Mouse (Mus musculus) hindbrain, postnatal 0 days (tissue): ENCODE measurements around the gene Sh3gl3. TPM values are rescaled to one million over a fixed set of nuclear protein-coding genes. Genes with fewer than 3 reads are reported as not detected.

Experiments used
- ATAC-seq: fragments of 200-750 bp; cut with Nextera tagmentation; 2 replicates; pipeline ENCODE4 v1.8.0; 2017; ENCODE audit warnings: mild to moderate bottlenecking, moderate TSS enrichment, moderate library complexity
- DNase-seq: peaks from one replicate; pipeline ENCODE4 v3.0.0-alpha.2; 2015; ENCODE audit warnings: low spot score
- H3K27ac ChIP-seq: fragments of 300-500 bp; sonication (generic); 2 replicates; pipeline ENCODE4 v1.5.1; 2014; ENCODE audit warnings: mild to moderate bottlenecking
- H3K27me3 ChIP-seq: fragments of 300-500 bp; sonication (generic); 2 replicates; pipeline ENCODE4 v1.6.1; 2014; ENCODE audit warnings: low read length, mixed read lengths; ENCODE audit not compliant: insufficient read depth
- H3K36me3 ChIP-seq: fragments of 300-500 bp; sonication (generic); 2 replicates; pipeline ENCODE4 v1.6.1; 2014; ENCODE audit warnings: low read length, mixed read lengths; ENCODE audit not compliant: insufficient read depth
- H3K4me1 ChIP-seq: fragments of 300-500 bp; sonication (generic); 2 replicates; pipeline ENCODE4 v1.6.1; 2014; ENCODE audit warnings: antibody characterized with exemption, low read length, mixed read lengths; ENCODE audit not compliant: insufficient read depth
- H3K4me2 ChIP-seq: fragments of 300-500 bp; sonication (generic); 2 replicates; pipeline ENCODE4 v1.6.1; 2014; ENCODE audit warnings: low read depth, mild to moderate bottlenecking, low read length, moderate library complexity, mixed read lengths
- H3K4me3 ChIP-seq: fragments of 300-500 bp; sonication (generic); 2 replicates; pipeline ENCODE4 v1.5.1; 2014; ENCODE audit warnings: low read length
- H3K9ac ChIP-seq: fragments of 300-500 bp; sonication (generic); replicated peaks from 2 replicates; pipeline ENCODE4 v1.6.1; 2014; ENCODE audit warnings: mild to moderate bottlenecking, low read length, moderate library complexity, mixed read lengths
- H3K9me3 ChIP-seq: fragments of 300-500 bp; sonication (generic); 2 replicates; pipeline ENCODE4 v1.6.1; 2016; ENCODE audit warnings: low read length, mixed read lengths
- CTCF ChIP-seq: IDR thresholded peaks from 2 replicates; pipeline ENCODE4 v1.5.1; 2016; ENCODE audit warnings: antibody characterized with exemption, control low read depth, low read depth
- WGBS: fragments of 180-500 bp; shearing (Covaris S2); extraction: QIAGEN DNeasy Blood & Tissue Kit; methylation state at CpG from one replicate; pipeline ENCODE4 v1.1.7; 2014; 5-methylcytosine and 5-hydroxymethylcytosine counted together
- polyA plus RNA-seq: library from polyadenylated mRNA; unstranded; fragments of >200 nt; fragmentation: Nextera tagmentation; extraction: Ambion mirVana; gene quantifications from 2 replicates; pipeline ENCODE4 v1.2.1, GENCODE M21; 2015
- total RNA-seq: library from RNA; depleted of rRNA; stranded (reverse); fragments of >200 nt; gene quantifications from 2 replicates; pipeline ENCODE4 v1.2.3, GENCODE M21; 2014; rRNA removed

The Sh3gl3 gene
- total and polyA plus RNA-seq, 2 experiments from 2014 or later = 35.8 to 77.5 TPM

GRCm38 (mm10) chr7:82349796-82350195 is 176.2 kb downstream of the Sh3gl3 start:
- no peak for DNase-seq
- TF ChIP-seq CTCF = no peak
- H3K4me3 ChIP-seq = no peak overlapping the region
- H3K9ac ChIP-seq = no peak overlapping the region
- no peak overlapping the region for H3K4me2 ChIP-seq
- no peaks in the 10 kb centered on the region for H3K36me3 ChIP-seq
- ATAC-seq = no peak
- H3K9me3 ChIP-seq = no peaks in the 10 kb centered on the region
- WGBS = 88% methylated on average over 7 of the region's 7 CpGs
- H3K27me3 ChIP-seq = no peaks in the 10 kb centered on the region
- H3K4me1 ChIP-seq = no peaks in the 10 kb centered on the region
- no peak overlapping the region for H3K27ac ChIP-seq

GRCm38 (mm10) chr7:82350421-82350820 is 176.8 kb downstream of the Sh3gl3 start:
- Histone ChIP-seq H3K9me3 (no peaks in the 10 kb centered on the region), H3K9ac (no peak overlapping the region), H3K4me3 (no peak overlapping the region), H3K4me2 (no peak overlapping the region), H3K4me1 (no peaks in the 10 kb centered on the region), H3K36me3 (no peaks in the 10 kb centered on the region), H3K27ac (no peak overlapping the region), H3K27me3 (no peaks in the 10 kb centered on the region)
- DNase-seq (no peak), ATAC-seq (no peak)
- no peak for TF ChIP-seq CTCF
- WGBS = 81% methylated on average over 3 of the region's 3 CpGs

Other genes starting within 250 kb of the Sh3gl3 start
- 85.2 and 91.3 TPM in 2 replicates for gene Hdgfl3, start 239.4 kb upstream of the Sh3gl3 start, total RNA-seq
- 51.5 and 53.4 TPM in 2 replicates for gene Hdgfl3, start 239.4 kb upstream of the Sh3gl3 start, polyA plus RNA-seq
- 0.04 and 0.47 TPM in 2 replicates for gene Bnc1, start 181.5 kb upstream of the Sh3gl3 start, total RNA-seq
- gene Bnc1, start 181.5 kb upstream of the Sh3gl3 start, polyA plus RNA-seq = 0.04 TPM in 1 of 2 replicates, not detected in the other
- gene Adamtsl3, start 161.9 kb downstream of the Sh3gl3 start, total RNA-seq = 3.5 and 9.7 TPM in 2 replicates
- gene Adamtsl3, start 161.9 kb downstream of the Sh3gl3 start, polyA plus RNA-seq = 1.5 and 2.3 TPM in 2 replicates